Mouse (Mus musculus) midbrain, embryonic 12.5 days (tissue): ENCODE measurements around the gene Gm5148. TPM values are rescaled to one million over a fixed set of nuclear protein-coding genes. Genes with fewer than 3 reads are reported as not detected.

Experiments used
- ATAC-seq: fragments of 200-750 bp; cut with Nextera tagmentation; 2 replicates; pipeline ENCODE4 v1.8.0; 2017; ENCODE audit warnings: low read depth, moderate TSS enrichment, moderate library complexity; ENCODE audit not compliant: low FRiP score
- H3K27ac ChIP-seq: fragments of 300-500 bp; sonication (generic); replicated peaks from 2 replicates; pipeline ENCODE4 v1.5.1; 2016; ENCODE audit warnings: mild to moderate bottlenecking
- H3K27me3 ChIP-seq: fragments of 300-500 bp; sonication (generic); 2 replicates; pipeline ENCODE4 v1.6.1; 2016; ENCODE audit warnings: mild to moderate bottlenecking
- H3K36me3 ChIP-seq: fragments of 300-500 bp; sonication (generic); 2 replicates; pipeline ENCODE4 v1.6.1; 2016
- H3K4me1 ChIP-seq: fragments of 300-500 bp; sonication (generic); 2 replicates; pipeline ENCODE4 v1.6.1; 2016
- H3K4me2 ChIP-seq: fragments of 300-500 bp; sonication (generic); replicated peaks from 2 replicates; pipeline ENCODE4 v1.6.1; 2016; ENCODE audit warnings: mild to moderate bottlenecking, moderate library complexity
- H3K4me3 ChIP-seq: fragments of 300-500 bp; sonication (generic); 2 replicates; pipeline ENCODE4 v1.5.1; 2016; ENCODE audit warnings: mild to moderate bottlenecking
- H3K9ac ChIP-seq: fragments of 300-500 bp; sonication (generic); replicated peaks from 2 replicates; pipeline ENCODE4 v1.6.1; 2016; ENCODE audit warnings: mild to moderate bottlenecking, moderate library complexity
- H3K9me3 ChIP-seq: fragments of 300-500 bp; sonication (generic); 2 replicates; pipeline ENCODE4 v1.6.1; 2016; ENCODE audit warnings: mild to moderate bottlenecking
- WGBS: fragments of 180-500 bp; shearing (Covaris S2); methylation state at CpG from one replicate; pipeline ENCODE4 v1.1.7; 2016; 5-methylcytosine and 5-hydroxymethylcytosine counted together
- polyA plus RNA-seq: library from polyadenylated mRNA; unstranded; fragments of >200 nt; fragmentation: Nextera tagmentation; extraction: Ambion mirVana; gene quantifications from 2 replicates; pipeline ENCODE4 v1.2.1, GENCODE M21; 2016

The Gm5148 gene
- polyA plus RNA-seq, 1 experiment from 2014 or later = 3.3 TPM

DNA sequence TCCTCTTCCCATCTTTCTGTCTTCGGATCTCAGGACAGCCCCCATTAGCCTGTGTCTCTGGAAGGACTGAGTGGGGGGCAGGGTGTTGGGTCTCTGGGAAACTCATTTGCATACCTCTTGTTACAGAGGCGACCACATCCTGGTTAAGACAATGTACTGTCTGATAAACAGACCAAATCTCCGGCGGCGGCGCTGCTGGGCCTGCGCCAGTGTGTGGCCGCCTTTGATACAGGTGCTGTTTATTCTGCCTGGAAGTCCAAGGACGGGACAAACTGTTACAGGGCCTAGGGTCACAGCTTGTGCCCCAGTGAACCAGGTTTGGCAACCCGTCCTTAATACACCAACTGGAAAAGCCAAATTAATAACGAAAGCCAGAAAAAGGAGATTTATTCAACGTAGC lies 33.8 kb upstream of the Gm5148 start:
- Histone ChIP-seq H3K9ac (no peak overlapping the region), H3K27me3 (peaks cover 22% of the 10 kb centered on the region), H3K27ac (no peak overlapping the region), H3K9me3 (no peaks in the 10 kb centered on the region), H3K4me3 (no peak overlapping the region), H3K4me1 (peaks cover 14% of the 10 kb centered on the region), H3K4me2 (peak overlapping the region; percentile 40), H3K36me3 (no peaks in the 10 kb centered on the region)
- 5% methylated on average over 12 of the region's 12 CpGs for WGBS
- peak; percentile 90 for ATAC-seq

DNA sequence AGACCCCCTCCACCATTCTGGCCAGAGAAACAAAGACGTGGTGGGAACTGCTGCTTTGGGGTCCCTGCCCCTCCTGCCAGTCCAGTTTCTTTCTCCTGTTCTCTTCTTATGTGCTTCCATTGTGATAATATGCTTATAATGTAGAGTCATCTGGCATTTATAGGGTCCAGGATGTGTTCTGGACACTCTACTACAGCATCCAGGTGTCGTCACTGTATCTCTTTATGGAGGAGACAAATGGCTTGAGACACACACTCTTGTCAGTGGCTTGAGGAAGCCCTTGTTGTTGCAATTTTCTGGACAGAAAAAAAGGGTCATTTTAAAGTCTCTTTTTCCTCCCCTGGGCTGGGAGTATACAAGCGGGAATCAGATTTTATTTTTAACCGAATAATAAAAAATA lies 33.3 kb upstream of the Gm5148 start:
- Histone ChIP-seq H3K4me2 (peak overlapping the region; percentile 40; the same call in 1 of the 2 replicates), H3K9ac (no peak overlapping the region), H3K4me3 (no peak overlapping the region), H3K27me3 (peaks cover 22% of the 10 kb centered on the region), H3K27ac (no peak overlapping the region), H3K4me1 (peaks cover 14% of the 10 kb centered on the region), H3K9me3 (no peaks in the 10 kb centered on the region), H3K36me3 (no peaks in the 10 kb centered on the region)
- 23% methylated on average over 4 of the region's 4 CpGs for WGBS
- ATAC-seq = no peak

DNA sequence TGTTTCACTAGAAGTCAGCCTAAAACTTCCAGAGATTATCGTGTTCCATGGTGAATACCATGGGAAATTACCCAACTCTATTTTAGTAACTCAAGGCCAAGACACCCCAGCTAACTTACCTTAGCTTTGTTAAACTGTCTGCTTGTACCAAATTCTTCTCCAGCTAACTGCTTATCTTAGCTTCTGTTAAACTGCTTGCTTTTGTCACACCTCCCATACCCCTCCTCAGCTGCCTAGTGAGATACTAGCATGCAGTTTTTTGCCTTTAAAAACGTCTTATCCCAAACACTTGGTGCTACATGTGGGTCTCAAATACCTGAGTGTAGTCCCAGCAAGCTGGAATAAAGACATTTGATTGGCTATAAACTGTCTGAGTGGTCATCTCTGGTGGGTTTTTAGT lies 31.7 kb upstream of the Gm5148 start:
- Histone ChIP-seq H3K9me3 (no peaks in the 10 kb centered on the region), H3K9ac (no peak overlapping the region), H3K27ac (no peak overlapping the region), H3K4me1 (peaks cover 14% of the 10 kb centered on the region), H3K4me2 (no peak overlapping the region), H3K36me3 (no peaks in the 10 kb centered on the region), H3K27me3 (peaks cover 22% of the 10 kb centered on the region), H3K4me3 (no peak overlapping the region)
- WGBS = 70% methylated on average over 2 of the region's 2 CpGs
- no peak for ATAC-seq

DNA sequence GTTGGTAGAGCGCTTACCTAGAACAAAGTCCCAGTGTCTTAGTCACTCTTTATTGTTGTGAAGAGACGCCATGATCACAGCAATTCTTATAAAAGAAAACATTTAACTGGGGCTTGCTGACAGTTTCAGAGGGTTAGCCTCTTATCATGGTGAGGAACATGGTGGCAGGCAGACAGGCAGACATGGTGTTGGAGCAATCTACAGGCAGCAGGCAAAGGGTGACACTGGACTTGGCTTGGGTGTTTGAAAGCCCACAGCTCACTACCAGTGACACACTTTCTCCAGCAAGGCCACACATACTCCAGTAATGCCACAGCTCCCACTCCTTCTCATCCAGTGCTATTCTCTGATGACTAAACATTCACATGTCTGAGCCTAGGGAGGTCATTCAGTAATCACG lies 30.3 kb upstream of the Gm5148 start:
- no peak overlapping the region for H3K4me2 ChIP-seq
- no peak overlapping the region for H3K9ac ChIP-seq
- H3K27ac ChIP-seq = no peak overlapping the region
- peaks cover 14% of the 10 kb centered on the region for H3K4me1 ChIP-seq
- no peaks in the 10 kb centered on the region for H3K36me3 ChIP-seq
- no peaks in the 10 kb centered on the region for H3K9me3 ChIP-seq
- no peak for ATAC-seq
- peaks cover 18% of the 10 kb centered on the region for H3K27me3 ChIP-seq
- no peak overlapping the region for H3K4me3 ChIP-seq
- 94% methylated on average over 3 of the region's 3 CpGs for WGBS

DNA sequence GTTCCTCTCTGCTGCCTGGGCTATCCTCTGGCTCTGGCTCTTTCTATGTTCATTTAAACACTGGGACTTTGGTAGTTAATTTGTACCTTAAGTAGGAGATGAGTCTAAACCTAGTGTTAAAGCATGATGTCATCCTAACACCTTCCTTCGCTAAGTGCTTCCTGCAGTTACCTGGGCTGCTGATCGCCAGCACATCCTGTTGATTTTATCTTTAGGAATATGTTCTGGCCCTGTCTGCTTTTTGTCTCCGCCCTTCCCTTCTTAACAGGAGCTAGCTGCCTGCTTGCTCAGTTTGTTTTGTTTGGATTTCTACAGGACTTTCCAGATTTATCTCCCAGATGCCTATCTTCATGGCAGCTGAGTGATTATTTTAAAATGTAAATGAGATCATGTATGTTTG lies 28.9 kb upstream of the Gm5148 start:
- Histone ChIP-seq H3K27me3 (peaks cover 7% of the 10 kb centered on the region), H3K4me1 (peaks cover 8% of the 10 kb centered on the region), H3K9me3 (no peaks in the 10 kb centered on the region), H3K9ac (no peak overlapping the region), H3K4me2 (no peak overlapping the region), H3K27ac (no peak overlapping the region), H3K36me3 (no peaks in the 10 kb centered on the region), H3K4me3 (no peak overlapping the region)
- no peak for ATAC-seq
- 92% methylated on average over 3 of the region's 3 CpGs for WGBS

DNA sequence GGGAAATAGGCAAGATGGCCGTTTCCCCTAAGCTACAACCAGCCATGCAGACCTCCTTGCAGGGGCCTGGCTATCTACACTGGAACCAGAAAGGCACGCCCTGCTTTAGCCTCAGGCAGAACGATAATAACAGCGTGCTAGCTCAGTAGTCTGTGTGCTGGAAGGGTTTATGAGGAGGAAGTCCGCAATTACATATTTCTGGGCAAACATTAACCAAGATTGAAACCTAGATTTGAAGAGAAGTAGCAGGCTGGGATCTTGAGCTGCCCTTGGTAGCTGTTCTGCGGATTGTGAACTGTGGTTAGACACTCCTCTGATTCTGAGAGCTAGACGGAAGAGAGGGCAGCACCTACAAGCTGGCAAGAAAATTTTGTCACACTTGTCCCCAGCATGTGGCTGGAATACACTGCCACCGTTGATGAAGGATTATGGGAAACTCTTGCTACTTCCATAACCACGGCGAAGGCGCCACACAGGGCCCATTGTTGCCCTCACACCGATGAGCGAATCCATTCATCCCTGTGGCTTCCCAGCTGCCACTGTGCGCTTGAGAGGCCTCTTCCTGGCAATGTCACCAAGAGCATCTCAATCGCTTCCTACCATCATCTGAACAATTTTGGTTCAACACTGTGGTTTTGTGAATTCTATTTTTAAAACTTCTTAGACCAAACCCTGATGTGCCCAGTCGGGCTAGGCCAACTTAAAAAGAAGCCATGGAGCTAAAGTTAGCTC lies 23.9 kb upstream of the Gm5148 start:
- 89% methylated on average over 16 of the region's 16 CpGs for WGBS
- no peaks in the 10 kb centered on the region for H3K4me1 ChIP-seq
- no peak overlapping the region for H3K4me3 ChIP-seq
- no peak overlapping the region for H3K4me2 ChIP-seq
- no peak overlapping the region for H3K27ac ChIP-seq
- no peak for ATAC-seq
- H3K9ac ChIP-seq = no peak overlapping the region
- no peaks in the 10 kb centered on the region for H3K9me3 ChIP-seq
- no peaks in the 10 kb centered on the region for H3K36me3 ChIP-seq
- H3K27me3 ChIP-seq = no peaks in the 10 kb centered on the region

DNA sequence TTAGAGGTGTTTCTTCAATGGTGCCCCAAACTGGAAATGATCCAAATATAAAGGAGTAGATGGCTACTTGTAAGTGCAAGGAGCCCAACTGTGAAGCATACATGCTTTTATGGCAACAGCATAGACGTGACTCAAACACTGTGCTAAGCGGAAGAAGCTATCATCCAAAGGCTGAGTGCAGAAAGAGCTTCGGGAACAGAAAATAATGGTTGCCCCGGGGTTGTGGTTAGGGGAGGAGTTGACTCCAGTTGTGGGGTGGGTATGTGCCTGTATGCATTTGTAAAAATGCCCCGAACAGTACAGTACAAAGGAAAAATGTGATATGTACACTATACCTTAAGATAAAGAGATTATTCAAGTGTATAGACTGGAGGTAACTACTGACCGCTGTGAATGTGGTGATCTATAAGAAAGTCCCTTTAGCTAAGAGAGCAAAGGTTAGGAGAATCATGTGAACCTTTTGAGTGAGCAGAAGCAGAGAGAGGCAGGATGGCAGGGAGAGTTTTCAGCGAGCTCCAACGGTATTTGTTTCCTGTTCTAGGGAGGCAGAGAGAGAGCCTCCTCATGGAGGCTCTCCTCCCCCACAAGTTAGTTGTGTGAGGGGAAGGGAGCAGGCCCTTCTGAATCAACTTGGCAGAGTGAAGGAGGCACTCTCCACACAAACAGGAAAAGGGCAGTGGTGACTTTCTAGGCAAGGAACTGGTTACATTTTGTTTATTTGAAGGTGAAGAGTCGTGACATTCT lies 23.1 kb upstream of the Gm5148 start:
- 85% methylated on average over 9 of the region's 9 CpGs for WGBS
- Histone ChIP-seq H3K9me3 (no peaks in the 10 kb centered on the region), H3K27ac (no peak overlapping the region), H3K27me3 (no peaks in the 10 kb centered on the region), H3K4me1 (no peaks in the 10 kb centered on the region), H3K36me3 (no peaks in the 10 kb centered on the region), H3K9ac (no peak overlapping the region), H3K4me2 (no peak overlapping the region), H3K4me3 (no peak overlapping the region)
- no peak for ATAC-seq

DNA sequence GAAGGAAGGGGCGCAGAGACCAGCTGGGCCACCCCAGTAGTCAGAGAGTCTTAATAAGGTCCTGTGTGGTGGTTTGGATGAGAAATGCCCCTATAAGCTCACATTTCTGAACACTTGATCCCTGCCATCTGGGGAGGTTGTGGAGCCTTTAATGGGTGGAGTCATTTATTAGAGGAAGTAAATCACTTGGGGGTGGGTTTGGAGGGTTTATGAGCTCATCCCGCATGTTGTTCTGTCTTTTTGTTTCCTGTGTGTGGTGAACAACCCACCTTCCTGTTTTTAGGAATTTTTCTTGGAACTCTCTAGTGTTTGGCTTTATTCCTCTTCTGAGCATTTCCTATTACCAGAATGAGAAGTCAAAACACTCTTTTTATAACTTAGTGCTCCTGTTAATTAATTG lies 19.8 kb upstream of the Gm5148 start:
- no peak overlapping the region for H3K27ac ChIP-seq
- no peaks in the 10 kb centered on the region for H3K4me1 ChIP-seq
- WGBS = 81% methylated on average over 2 of the region's 2 CpGs
- H3K36me3 ChIP-seq = no peaks in the 10 kb centered on the region
- no peak overlapping the region for H3K4me3 ChIP-seq
- H3K9ac ChIP-seq = no peak overlapping the region
- no peak overlapping the region for H3K4me2 ChIP-seq
- ATAC-seq = no peak
- H3K27me3 ChIP-seq = no peaks in the 10 kb centered on the region
- no peaks in the 10 kb centered on the region for H3K9me3 ChIP-seq

DNA sequence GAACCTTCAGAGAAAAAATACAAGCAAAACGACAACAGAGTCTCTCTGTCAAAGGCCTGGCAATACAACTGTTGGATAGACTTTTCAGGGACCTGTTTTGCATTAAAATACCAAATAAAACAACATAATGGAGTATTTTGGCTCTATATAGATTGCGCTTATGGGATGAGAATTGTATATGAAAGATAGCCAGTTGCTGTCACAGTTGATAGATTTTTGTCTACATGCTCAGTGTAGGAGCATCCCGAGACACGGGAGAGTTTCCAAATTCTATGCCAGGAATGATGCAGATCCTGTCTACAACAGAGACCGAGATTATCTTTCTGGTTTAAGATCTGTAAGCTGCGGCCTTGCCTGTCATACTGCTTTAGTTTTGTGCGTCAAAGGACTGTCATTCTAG lies 15.7 kb upstream of the Gm5148 start:
- peaks cover 7% of the 10 kb centered on the region; the same call in 1 of the 2 replicates for H3K4me1 ChIP-seq
- WGBS = 93% methylated on average over 7 of the region's 7 CpGs
- ATAC-seq = no peak
- H3K4me3 ChIP-seq = no peak overlapping the region
- H3K36me3 ChIP-seq = no peaks in the 10 kb centered on the region
- H3K27me3 ChIP-seq = no peaks in the 10 kb centered on the region
- H3K9ac ChIP-seq = no peak overlapping the region
- H3K27ac ChIP-seq = no peak overlapping the region
- no peak overlapping the region for H3K4me2 ChIP-seq
- no peaks in the 10 kb centered on the region for H3K9me3 ChIP-seq

DNA sequence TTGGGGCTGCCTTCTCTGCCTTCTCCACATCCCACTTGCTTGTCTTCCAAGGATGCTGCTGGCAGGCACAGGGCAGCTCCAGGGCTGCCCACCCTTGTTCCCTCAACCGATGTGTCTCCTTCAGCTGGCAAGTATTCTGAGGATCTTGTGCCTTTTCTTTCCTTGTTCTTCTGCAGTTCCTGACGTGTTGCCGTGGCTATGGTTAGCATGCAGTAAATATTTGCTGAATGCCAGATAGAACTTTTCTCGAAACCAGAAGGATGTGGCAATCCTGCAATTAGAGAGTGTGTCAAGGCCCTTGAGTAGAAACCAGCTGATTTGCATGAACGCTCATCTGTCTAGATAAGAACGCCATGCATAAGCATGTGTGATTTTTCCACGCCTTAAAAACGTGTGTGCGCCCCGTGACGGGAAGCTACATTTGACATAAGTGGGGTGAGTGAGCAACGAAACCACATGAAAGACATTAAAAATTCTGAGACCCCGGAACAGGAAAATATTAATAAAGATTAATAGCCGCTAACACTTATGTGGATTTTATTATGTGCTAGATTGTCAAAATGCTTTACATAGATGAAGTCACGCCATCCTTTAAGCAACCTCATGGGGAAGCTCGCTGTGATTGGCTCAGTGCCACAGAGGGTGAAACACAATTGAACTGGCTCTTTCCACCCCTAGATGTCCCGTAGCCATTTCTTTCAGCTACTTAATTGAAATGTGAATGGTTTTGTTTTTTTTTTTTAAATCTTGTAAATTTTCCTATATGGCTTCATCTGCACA lies 14.1 kb upstream of the Gm5148 start:
- WGBS = 84% methylated on average over 17 of the region's 17 CpGs
- no peak overlapping the region for H3K4me3 ChIP-seq
- H3K4me2 ChIP-seq = no peak overlapping the region
- no peak for ATAC-seq
- H3K9ac ChIP-seq = no peak overlapping the region
- peaks cover 7% of the 10 kb centered on the region; the same call in 1 of the 2 replicates for H3K4me1 ChIP-seq
- no peaks in the 10 kb centered on the region for H3K27me3 ChIP-seq
- H3K36me3 ChIP-seq = no peaks in the 10 kb centered on the region
- H3K9me3 ChIP-seq = no peaks in the 10 kb centered on the region
- no peak overlapping the region for H3K27ac ChIP-seq

DNA sequence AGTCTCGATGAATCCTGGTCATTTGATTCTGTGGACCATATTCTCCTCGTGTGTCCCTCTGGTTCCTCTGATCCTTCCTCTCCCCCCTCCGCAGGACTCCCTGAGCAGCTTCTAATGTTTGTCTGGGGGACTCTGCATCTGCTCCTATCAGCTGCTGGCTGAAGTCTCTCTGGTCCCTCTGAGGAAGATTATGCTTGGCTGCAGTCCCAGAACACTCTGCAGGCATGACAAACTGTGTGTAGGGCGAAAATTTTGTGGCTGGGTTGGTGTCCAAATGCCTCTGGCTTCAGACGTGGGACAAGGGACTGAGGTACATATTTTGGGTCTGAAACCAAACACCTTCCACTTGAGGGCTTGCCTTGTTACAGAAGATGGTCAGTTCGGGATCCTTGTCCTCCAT lies 13.1 kb upstream of the Gm5148 start:
- ATAC-seq = no peak
- H3K4me2 ChIP-seq = no peak overlapping the region
- no peaks in the 10 kb centered on the region for H3K36me3 ChIP-seq
- H3K27me3 ChIP-seq = no peaks in the 10 kb centered on the region
- H3K9me3 ChIP-seq = no peaks in the 10 kb centered on the region
- peaks cover 7% of the 10 kb centered on the region; the same call in 1 of the 2 replicates for H3K4me1 ChIP-seq
- WGBS = 69% methylated on average over 6 of the region's 6 CpGs
- H3K9ac ChIP-seq = no peak overlapping the region
- H3K27ac ChIP-seq = no peak overlapping the region
- H3K4me3 ChIP-seq = no peak overlapping the region

DNA sequence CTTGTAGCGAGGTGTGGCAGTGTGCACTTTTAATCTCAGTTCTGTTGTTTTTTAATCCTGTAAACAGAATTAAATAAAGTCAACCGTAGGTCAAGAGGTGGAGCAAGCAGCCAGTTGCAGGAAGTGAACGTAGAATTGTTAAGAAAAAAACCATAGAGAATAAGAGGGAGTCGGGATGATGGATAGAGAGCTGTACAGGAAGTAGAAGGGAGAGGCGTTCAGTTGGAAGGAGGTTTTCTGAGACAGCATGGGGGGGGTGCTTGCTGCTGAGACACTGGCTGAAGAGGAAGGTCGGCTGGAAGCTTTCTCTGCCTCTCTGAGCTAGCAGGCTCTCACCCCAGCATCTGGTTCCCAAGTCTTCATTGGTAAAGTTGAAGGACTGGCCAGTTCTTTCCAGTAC lies 10.9 kb upstream of the Gm5148 start:
- no peak overlapping the region for H3K4me3 ChIP-seq

More for the DNA sequence above, 10.9 kb upstream of the Gm5148 start:
- H3K9me3 ChIP-seq = no peaks in the 10 kb centered on the region
- ATAC-seq = no peak
- H3K9ac ChIP-seq = no peak overlapping the region
- 78% methylated on average over 6 of the region's 6 CpGs for WGBS
- no peak overlapping the region for H3K4me2 ChIP-seq
- H3K4me1 ChIP-seq = peaks cover 7% of the 10 kb centered on the region; the same call in 1 of the 2 replicates
- H3K36me3 ChIP-seq = no peaks in the 10 kb centered on the region
- H3K27ac ChIP-seq = no peak overlapping the region
- no peaks in the 10 kb centered on the region for H3K27me3 ChIP-seq
